Mouse (Mus musculus): Measurements from ENCODE around the gene Mss51. TPM values are rescaled to one million over a fixed set of nuclear protein-coding genes. Genes with fewer than 3 reads are reported as not detected.

The Mss51 gene
- 1 to 10 TPM; 1.5 to 3.5 TPM for polyA plus RNA-seq (2017; shearing (Covaris generic))

GRCm38 (mm10) chr14:20496603-20497002 lies at the start of gene Mss51:
Gene Mss51, minus strand, starts transcription at chr14:20496901.
- no peak for ATAC-seq

DNA sequence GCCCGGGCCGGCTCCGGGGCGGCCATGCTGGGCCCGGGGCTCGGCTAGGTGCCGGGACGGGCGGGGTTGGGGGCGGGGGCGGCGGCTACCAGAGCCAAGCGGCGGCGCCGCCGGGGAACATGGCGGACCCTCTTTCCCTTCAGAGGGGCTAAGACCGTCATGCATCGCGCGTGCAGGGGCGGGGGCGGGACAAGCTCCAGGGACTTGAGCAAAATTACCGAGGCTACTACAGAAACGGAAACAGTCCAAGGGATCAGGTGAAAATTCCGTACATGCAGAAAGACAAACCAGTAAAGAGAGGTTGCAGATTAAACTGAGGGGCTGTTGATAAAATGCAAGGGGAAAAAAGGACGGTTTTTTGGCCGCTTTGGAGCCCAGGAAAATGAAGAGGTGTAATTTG lies 49.7 kb upstream of the Mss51 start, which contains the start of gene Ppp3cb:
Gene Ppp3cb, minus strand, starts transcription at position 159 of the 400 bp plus-strand sequence.
- ATAC-seq: peak; percentile 85

DNA sequence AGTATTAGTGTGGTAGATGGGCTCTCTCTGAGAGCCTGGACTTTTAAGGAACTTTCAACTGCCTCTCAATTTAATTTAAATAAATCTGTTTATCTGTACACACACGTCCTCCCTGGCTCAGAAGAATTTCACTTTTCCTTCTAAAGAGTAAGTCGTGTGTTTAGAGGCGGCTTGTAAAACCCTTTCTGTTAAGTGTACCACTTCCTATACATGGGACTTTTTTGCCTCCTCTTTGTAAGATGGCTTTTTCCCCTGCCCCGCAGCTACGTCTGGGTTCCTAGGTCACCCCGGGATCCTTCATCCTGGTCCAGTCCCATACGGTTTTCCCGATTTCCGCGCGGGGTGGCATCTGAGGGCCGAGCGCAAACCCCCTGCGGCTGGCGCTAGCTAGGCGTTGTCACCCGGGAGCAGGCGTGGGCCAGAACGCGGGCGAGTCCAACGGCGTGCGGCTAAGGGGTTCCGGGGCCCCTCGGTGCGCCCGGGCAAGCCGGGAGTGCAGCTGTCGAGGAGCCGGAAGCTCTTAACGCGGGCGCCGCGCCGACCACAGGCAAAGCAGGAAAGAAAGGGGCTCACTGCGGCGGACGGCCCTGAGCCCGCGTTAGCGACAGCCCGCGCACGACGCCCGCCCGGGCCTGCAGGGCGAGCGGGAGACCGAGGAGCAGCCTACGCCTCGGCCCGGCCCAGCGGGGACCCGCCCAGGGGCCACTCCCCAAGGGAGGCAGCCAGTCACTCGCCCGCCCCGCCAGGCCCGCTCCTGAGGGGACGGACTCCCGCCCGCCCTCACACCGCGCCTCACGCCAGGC lies 49.0 kb upstream of the Mss51 start:
- ATAC-seq: peak; percentile 68

- ATAC-seq: no peak
Measured at GRCm38 (mm10) chr14:20544467-20545411, 48.0 kb upstream of the Mss51 start.

DNA sequence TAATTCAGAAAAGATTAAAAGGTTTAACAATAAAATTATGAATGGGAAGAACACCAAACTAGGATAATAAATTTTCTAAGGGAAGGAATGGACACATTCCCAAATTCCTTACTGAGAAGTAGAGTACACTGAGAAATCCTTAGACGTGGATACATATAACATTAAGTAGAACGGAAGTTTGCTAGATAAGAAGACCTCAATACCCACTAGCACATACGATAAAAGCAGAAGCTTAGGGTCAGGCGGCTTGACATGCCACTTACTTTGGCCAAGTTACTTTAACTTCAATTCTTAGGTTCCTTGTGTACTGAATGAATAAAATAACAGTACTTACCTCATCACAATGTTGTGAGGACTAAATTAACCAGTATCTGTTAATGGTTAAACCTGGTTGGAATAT lies 32.9 kb upstream of the Mss51 start:
- ATAC-seq: no peak

DNA sequence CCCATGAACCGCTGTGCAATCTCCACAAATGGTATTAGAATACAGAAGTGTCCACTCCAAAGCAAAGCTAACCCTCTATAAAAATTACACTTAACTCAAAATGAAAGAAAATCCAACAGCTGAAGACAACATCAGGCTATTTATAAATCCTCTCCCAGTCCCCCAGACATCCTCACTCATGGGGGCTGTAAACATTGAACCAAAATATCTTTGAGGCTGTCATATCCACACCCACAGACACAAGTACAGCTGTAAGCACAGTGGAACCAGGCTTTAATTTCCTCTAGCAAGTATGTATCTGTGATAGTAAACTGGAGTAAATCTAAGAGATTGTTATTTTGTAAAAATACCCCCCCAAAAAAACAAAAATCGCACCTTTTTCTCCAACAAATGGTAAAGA lies 23.5 kb upstream of the Mss51 start:
- no peak for ATAC-seq

- no peak for ATAC-seq
Measured at GRCm38 (mm10) chr14:20508424-20508823, 11.7 kb upstream of the Mss51 start.

DNA sequence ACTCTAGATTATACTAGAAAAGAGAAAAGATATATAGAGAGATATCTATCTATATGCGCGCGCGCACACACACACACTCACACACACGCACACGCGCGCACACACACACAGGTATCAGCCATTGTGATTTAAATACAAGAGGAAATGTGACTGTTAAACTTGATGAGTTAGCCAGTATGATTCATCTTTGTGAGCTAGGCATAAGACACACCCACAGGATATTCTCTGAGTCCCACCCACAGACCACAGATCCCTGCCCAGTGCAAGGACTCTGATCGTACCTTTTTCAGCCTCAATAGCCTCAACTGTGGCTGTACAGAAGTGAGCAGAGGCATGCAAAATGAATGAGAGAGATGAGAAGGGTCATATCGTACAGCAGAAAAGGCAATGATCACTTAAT lies 6.3 kb upstream of the Mss51 start:
- ATAC-seq: peak; percentile 95

DNA sequence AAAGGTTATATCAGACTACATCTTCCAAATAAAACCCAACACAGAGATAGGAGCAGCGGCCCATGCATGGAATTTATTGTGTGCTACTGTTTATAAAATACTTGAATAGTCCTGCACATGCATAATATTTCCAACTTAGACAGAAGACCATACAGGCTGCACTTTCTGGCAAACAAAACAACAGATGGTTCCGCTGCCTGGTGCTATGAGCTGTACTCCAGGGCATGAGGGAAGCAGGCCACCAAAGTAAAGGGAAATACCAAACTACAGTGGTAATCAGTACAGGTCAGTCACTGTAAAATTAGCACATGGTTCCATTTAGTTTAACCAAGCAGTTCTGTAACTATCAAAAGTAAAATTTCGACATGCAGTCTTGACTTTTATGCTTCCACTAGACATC lies 3.3 kb upstream of the Mss51 start:
- ATAC-seq: no peak

GRCm38 (mm10) chr14:20486031-20486430 lies 10.7 kb downstream of the Mss51 start:
- no peak for ATAC-seq

DNA sequence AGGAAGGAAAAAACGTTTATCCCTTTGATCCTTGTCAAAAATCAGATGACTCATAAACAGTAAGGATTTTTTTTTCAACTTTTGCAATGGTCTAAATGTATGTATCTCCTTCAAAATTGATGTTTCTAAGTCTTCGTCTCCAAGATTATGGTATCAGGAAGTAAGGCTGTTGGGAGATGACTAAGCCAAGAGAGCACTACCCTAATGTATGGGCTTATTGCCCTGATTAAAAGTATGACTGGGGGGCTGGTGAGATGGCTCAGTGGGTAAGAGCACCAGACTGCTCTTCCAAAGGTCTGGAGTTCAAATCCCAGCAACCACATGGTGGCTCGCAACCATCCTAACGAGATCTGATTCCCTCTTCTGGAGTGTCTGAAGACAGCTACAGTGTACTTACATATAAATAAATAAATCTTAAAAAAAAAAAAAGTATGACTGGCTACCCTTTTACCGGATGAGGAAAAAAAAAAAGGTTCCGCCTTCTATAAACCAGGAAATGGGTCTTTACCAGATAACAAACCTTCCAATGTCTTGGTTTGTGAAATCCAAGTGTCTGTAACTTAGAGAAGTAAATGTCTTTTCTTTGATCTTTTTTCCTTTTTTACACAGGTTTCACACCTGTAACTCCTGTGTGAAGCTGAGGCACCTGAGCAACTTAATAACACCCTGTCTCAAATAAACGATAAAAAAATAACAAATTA lies 14.5 kb downstream of the Mss51 start:
- no peak for ATAC-seq

GRCm38 (mm10) chr14:20481211-20481610 lies 15.5 kb downstream of the Mss51 start:
- ATAC-seq: no peak

GRCm38 (mm10) chr14:20480195-20480579 lies 16.5 kb downstream of the Mss51 start:
- ATAC-seq: no peak

DNA sequence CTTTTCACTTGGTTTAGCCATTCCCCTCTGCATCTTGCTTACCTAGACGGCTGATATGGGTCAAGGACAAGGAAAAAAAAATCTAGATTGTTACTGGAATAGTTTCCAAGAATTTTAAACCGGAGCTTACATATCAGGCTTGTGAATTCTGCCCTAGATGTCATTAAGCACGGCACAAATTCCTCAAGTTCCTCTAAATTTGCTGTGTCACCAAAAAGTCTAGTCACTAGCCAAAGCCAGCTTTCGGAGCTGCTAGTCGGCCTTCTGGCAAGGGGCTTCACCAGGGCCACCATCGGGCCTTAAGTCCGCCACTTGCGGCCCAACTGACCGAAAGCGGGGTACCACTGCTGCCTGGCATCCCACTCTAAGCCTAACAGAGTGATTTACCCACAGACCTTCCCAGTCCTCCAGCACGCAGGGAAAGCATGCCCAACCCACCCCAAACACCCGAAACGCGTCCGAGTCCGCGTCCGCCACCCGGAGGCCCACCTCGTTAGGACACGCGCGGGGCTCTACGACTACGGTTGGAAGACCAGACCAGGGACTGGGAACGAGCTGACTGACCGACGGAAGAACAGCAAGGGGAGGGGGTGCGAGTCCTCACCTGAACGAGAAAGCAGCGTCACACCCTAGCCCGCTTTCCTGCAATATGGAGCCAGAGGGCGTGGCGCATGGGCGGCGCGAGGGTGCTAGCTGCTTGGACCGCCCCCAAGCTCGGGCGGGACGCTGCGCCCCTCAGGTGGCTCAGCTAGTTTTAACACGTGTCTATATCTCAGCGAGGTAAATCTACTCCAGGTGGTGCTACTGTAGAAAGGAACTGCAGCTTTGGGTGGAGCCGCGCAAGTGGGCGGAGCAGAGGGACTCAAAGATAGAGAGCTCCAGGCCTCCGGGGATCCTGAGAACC lies 17.2 kb downstream of the Mss51 start, which contains the start of gene Anxa7:
Gene Anxa7, minus strand, starts transcription at position 843 of the 904 bp plus-strand sequence.
- ATAC-seq: peak; percentile 84

- peak; percentile 13 for ATAC-seq
Measured at GRCm38 (mm10) chr14:20478801-20479200, 17.9 kb downstream of the Mss51 start.

DNA sequence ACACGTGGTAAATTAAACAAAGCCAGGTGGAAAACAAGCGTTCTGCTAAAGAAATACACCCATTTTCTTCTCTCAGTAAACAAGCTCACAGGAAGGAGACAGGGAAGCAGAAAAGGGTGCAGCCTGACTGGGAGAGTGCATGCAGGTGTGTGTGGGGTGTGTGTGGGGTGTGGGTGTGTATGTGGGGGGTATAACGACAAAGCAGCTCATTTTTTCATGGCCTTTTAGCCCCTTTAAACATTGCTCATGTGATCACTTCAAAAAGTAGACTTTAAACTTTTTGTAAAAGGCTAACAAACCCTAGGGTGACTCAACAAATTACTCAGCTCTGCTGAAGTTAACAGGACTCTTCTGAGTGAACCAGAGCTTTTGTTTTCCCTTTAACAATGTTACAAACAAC lies 18.3 kb downstream of the Mss51 start:
- ATAC-seq: no peak

DNA sequence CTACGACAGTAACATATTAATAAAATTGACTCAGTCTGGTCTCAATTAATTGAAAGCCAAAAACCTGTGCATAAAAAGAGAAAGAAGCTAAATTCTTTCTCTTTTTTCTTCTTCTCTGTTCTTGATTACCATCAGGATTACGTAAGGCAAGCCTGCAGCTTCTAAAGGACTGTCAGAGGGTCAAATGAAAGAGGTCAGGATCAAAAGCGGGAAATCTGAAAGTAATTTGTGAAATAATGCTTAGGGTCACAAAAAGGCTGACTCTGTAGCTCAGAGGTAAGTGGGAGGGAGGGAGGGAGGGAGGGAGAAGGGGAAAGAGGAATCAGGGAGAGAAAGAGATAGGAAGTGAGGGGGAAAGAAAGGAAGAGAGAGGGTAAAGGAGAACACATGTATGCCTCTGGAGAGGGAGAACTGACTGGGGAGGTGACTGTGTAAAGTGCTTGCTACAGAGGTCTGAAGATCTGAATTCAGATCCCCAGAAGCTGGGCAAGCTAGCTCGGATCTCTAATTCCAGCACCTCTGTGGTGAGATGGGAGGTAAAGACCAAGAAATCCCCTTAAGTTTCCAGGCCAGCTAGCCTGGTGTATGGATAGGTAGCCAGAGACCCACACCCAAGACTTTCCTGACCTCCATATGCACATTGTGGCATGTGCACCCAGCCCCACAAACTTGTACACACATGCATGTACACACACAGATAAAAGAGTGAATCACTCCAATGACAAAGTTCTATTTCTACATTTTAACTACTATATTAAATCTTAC lies 19.3 kb downstream of the Mss51 start:
- ATAC-seq: no peak

DNA sequence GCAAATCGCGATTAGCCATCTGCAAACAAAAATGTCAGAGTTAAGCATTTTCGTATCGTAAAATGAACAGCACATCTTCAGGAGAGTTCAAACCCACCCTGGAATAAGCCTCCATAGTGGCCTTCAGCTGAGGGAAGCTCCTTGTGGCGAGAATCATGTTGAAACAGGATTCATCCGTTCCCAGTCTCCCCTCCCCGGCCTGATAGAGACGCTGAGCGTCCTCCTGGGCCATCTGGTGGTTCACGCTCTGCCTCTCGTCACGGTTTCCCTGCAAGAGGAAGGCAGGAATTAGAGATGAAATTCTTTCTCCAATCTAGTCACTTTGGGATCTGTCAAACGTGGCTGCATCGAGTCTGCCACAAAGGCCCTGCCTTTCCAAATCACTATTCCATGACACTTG lies 36.5 kb downstream of the Mss51 start:
- no peak for ATAC-seq

DNA sequence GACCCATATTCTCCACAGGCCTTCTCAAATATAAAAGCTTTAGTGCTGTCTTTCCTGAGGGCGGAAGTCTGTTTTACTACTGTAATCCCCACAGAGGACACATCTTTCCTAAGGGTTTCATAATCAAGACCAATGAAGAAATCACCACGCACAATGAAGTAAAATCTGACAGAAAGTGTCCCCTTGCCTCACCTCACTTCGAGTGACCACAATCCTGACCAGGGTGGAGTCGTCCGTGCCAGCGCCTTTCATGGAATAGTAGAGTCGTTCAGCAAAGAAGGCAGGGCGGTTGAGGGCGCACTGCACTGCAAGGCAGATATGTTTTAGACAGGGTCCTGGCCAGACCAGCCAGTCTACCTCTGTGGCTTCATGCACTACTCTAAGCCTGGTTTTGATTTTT lies 38.3 kb downstream of the Mss51 start:
- ATAC-seq: no peak

GRCm38 (mm10) chr14:20452929-20453328 lies 43.8 kb downstream of the Mss51 start:
- no peak for ATAC-seq

GRCm38 (mm10) chr14:20451765-20452331 lies 44.9 kb downstream of the Mss51 start, which contains the start of gene Cfap70:
Gene Cfap70, minus strand, starts transcription at chr14:20452226.
- ATAC-seq: peak; percentile 67
